Mouse (Mus musculus) ES-Bruce4 (cell line): ENCODE data around the gene Rpl12.
"Not testable (repeated sequence)": the region's sequence is repeated elsewhere in the genome, so short reads cannot be mapped to it uniquely, and the experiment has no call there.

Source experiments
- CTCF ChIP-seq: IDR thresholded peaks from one replicate; pipeline ENCODE4 v1.8.1; 2011; ENCODE audit warnings: low read depth, low read length
- POLR2A ChIP-seq: IDR thresholded peaks from one replicate; pipeline ENCODE4 v1.8.1; 2011; ENCODE audit warnings: low read length; ENCODE audit not compliant: insufficient read depth

DNA sequence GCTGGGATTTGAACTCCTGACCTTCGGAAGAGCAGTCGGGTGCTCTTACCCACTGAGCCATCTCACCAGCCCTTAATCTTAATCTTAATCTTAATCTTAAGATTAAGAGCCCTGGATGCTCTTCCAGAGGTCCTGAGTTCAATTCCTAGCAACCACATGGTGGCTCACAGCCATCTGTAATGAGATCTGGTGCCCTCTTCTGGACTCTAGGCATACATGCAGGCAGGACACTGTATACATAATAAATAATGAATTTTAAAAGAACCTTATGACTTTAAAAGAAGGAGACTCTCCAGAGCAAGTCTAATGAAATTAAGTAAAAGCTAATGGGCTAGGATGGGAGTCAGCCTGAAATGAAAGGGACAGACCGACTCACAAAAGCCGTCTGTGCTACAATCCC is 47.7 kb downstream of the Rpl12 start:
- TF ChIP-seq POLR2A = not testable (repeated sequence)
- TF ChIP-seq CTCF = peak; percentile 1
